Mouse (Mus musculus) layer of hippocampus, postnatal 10 days (tissue): Measurements from ENCODE around the gene Klhl5. TPM values are rescaled to one million over a fixed set of nuclear protein-coding genes. Genes with fewer than 3 reads are reported as not detected.

ENCODE experiments used
- DNase-seq, 2 experiments: peaks; one replicate each; pipeline ENCODE4 v3.0.0; 2021; ENCODE audit warnings: low spot score in 2 of 2
- total RNA-seq, 2 experiments: library from RNA; stranded (reverse); gene quantifications; 2 replicates each; pipeline ENCODE4 v1.2.3; 2021

The Klhl5 gene
- total RNA-seq, 2 experiments from 2014 or later: 92.8 to 100 TPM

GRCm38 (mm10) chr5:65142247-65142646 lies 34.9 kb downstream of the Klhl5 start:
- DNase-seq: no peak

- no peak for DNase-seq
Observed at GRCm38 (mm10) chr5:65145499-65146101, 38.3 kb downstream of the Klhl5 start.

- DNase-seq: no peak
Observed at GRCm38 (mm10) chr5:65146749-65147148, 39.4 kb downstream of the Klhl5 start.

- DNase-seq: no peak
Observed at GRCm38 (mm10) chr5:65149706-65150105, 42.4 kb downstream of the Klhl5 start.

- DNase-seq: no peak
Observed at GRCm38 (mm10) chr5:65150376-65150955, 43.1 kb downstream of the Klhl5 start.

GRCm38 (mm10) chr5:65151276-65151675 lies 43.9 kb downstream of the Klhl5 start:
- DNase-seq: no peak

- no peak for DNase-seq
Observed at GRCm38 (mm10) chr5:65151767-65152166, 44.4 kb downstream of the Klhl5 start.

- DNase-seq: no peak
Observed at GRCm38 (mm10) chr5:65154287-65154686, 46.9 kb downstream of the Klhl5 start.

- DNase-seq: peak in 1 of 2 experiments; percentile 47
Observed at GRCm38 (mm10) chr5:65156853-65157252, 49.5 kb downstream of the Klhl5 start.

- DNase-seq: no peak
Observed at GRCm38 (mm10) chr5:65157412-65158381, 50.4 kb downstream of the Klhl5 start.

- no peak for DNase-seq
Observed at GRCm38 (mm10) chr5:65158696-65159305, 51.5 kb downstream of the Klhl5 start.

GRCm38 (mm10) chr5:65163001-65163400 lies 55.7 kb downstream of the Klhl5 start:
- no peak for DNase-seq

- DNase-seq: no peak
Observed at GRCm38 (mm10) chr5:65163489-65164092, 56.3 kb downstream of the Klhl5 start.

- DNase-seq: no peak
Observed at GRCm38 (mm10) chr5:65170206-65170605, 62.9 kb downstream of the Klhl5 start.

GRCm38 (mm10) chr5:65175035-65175917 lies 67.9 kb downstream of the Klhl5 start:
- peak; percentile 37 to 54 for DNase-seq

GRCm38 (mm10) chr5:65175918-65176484 lies 68.7 kb downstream of the Klhl5 start:
- DNase-seq: no peak

GRCm38 (mm10) chr5:65177026-65177514 lies 69.7 kb downstream of the Klhl5 start:
- no peak for DNase-seq

- no peak for DNase-seq
Observed at GRCm38 (mm10) chr5:65178477-65178876, 71.1 kb downstream of the Klhl5 start.

GRCm38 (mm10) chr5:65181160-65181793 lies 73.9 kb downstream of the Klhl5 start:
- DNase-seq: no peak
